Mouse (Mus musculus): ENCODE data around the gene Spata7. TPM values are rescaled to one million over a fixed set of nuclear protein-coding genes. Genes with fewer than 3 reads are reported as not detected.
A peak's percentile ranks its signal among the peaks of the same experiment; 100 is the strongest.
"Not testable (repeated sequence)": the region's sequence is repeated elsewhere in the genome, so short reads cannot be mapped to it uniquely, and the experiment has no call there.

Spata7 gene
- polyA plus RNA-seq, 1 experiment from 2014 or later, result 11.8 TPM

DNA sequence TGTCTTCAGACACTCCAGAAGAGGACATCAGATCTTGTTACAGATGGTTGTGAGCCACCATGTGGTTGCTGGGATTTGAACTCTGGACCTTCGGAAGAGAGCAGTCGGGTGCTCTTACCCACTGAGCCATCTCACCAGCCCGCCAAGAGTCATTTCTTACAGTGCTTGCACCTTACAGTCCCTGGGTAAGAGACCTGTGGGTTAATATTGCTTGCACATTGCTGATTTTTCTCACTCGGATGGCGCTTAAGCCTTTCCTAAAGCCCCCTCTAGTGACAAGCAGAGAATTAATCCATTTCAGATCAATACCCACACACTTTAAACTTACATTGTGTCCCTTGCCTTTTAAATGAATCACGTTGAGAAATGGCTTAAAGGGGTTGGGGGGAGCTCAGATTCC lies 7.0 kb upstream of the Spata7 start:
- H3K9ac ChIP-seq; H3K36me3 ChIP-seq; H3K9me3 ChIP-seq; ATAC-seq (ENCODE audit: insufficient read depth, low FRiP score, low read depth); H3K4me1 ChIP-seq; H3K4me3 ChIP-seq (replicated peaks); H3K27ac ChIP-seq; H3K4me2 ChIP-seq; H3K27me3 ChIP-seq (replicated peaks): not testable (repeated sequence)
- 46% methylated on average over 6 of the region's 6 CpGs for WGBS

DNA sequence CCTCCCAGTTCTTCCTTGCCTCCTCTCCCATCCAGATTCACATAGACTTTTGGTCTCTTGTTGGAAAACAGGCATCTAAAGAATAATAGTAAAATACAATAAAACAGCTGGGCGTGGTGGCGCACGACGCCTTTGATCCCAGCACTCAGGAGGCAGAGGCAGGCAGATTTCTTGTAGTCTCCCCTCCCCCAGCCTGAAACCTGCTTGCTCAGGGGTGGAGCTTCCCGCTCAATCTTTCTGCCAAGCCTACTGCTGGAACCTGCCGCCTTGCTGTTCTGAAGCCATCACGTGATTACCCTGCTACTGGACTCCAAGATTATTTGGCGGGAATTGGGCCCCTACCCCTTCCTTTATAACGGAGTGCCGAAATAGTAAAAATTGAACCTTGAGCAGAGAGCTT lies 4.7 kb upstream of the Spata7 start:
- not testable (repeated sequence) for H3K36me3 ChIP-seq; H3K4me1 ChIP-seq; H3K9ac ChIP-seq; H3K9me3 ChIP-seq; H3K4me3 ChIP-seq (replicated peaks); H3K4me2 ChIP-seq; H3K27me3 ChIP-seq (replicated peaks); ATAC-seq (ENCODE audit: insufficient read depth, low FRiP score, low read depth); H3K27ac ChIP-seq
- WGBS, result 90% methylated on average over 10 of the region's 10 CpGs

DNA sequence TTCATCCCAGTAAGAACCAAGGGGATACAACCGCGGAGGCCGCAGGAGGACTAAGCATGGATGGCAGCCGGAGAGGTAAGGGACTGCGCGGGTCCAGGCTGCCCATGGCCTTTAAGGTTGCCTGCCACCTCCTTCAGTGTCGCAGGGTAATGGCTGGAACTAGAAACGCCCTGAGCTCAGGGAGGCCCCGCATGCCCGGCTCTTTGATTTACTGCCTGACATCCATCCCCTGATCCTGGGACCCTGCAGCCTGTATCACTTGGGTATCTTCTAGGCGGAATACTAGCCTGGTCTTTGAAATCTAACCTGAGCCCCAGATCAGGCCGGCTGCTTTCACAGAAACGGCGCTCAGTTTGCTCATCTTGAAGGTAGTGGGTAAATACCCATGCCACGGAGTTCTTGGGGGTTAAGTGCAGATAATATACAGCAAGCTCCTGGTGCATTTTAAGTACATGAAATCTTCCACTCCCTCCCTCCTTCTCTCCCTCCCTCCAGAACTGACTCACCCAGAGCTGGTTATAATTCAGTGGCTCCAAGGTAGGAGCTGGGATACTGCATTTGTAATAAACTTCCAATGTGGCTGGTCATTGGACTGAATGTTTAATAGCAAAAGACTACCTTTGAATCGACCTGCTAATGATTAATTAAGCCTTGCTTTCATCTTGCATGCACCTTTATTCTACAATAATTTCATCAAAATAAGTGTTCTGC lies 458 bp downstream of the Spata7 start:
- H3K9ac ChIP-seq, result peak overlapping the region; percentile 39; the same call in 1 of the 2 replicates
- no peak overlapping the region for H3K27ac ChIP-seq
- peak; percentile 85 for ATAC-seq (ENCODE audit: insufficient read depth, low FRiP score, low read depth)
- no peaks in the 10 kb centered on the region for H3K9me3 ChIP-seq
- H3K4me3 ChIP-seq (replicated peaks), result peak overlapping the region; percentile 87
- H3K36me3 ChIP-seq, result no peaks in the 10 kb centered on the region
- no peaks in the 10 kb centered on the region for H3K27me3 ChIP-seq (replicated peaks)
- WGBS, result 2% methylated on average over 16 of the region's 16 CpGs
- H3K4me2 ChIP-seq, result peak overlapping the region; percentile 71
- 0 out of 2 replicates have a peak, but pooled peaks cover 3% of the 10 kb centered on the region for H3K4me1 ChIP-seq

DNA sequence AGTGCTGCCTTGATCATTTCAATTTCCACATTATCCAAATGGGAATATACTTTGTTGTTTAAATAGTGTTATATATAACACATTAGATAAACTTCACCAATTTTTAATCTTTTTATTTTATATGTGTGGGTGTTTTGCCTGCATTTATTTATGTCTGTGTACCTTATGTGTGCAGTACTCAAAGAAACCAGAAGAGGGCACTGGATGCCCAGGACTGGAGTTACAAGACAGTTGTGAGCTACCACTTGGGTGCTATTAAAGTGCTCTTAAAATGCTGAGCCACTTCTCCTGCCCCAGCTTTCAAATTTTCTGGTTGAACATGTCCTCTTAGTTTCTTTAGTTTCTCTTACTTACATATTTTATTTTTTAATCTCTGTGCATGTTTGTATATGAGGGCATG lies 16.9 kb downstream of the Spata7 start:
- Histone ChIP-seq H3K4me3 (replicated peaks) (no peak overlapping the region), H3K4me2 (no peak overlapping the region), H3K27me3 (replicated peaks) (no peaks in the 10 kb centered on the region), H3K27ac (no peak overlapping the region), H3K36me3 (no peaks in the 10 kb centered on the region), H3K9ac (no peak overlapping the region), H3K4me1 (no peaks in the 10 kb centered on the region), H3K9me3 (no peaks in the 10 kb centered on the region)
- ATAC-seq (ENCODE audit: insufficient read depth, low FRiP score, low read depth), result no peak

DNA sequence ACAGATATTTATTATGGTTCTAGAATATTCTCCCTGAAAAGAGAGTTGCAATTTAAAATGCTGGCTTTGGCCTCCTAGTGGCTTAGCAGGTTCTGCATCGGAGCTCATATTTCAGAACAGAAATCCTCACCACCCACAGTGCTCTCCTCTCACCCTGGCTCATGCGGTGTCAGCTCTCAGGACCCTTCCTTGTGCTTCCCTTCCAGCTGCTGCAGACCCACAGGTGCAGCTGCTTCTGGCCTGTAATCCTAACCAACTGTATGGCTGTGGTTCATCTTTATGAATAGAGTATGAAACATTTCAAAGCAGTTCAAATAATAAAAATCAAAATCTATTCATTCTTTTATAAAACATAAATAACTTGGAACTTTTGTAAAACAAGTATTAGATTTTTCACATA lies 28.9 kb downstream of the Spata7 start:
- H3K4me3 ChIP-seq (replicated peaks), result no peak overlapping the region
- no peaks in the 10 kb centered on the region for H3K4me1 ChIP-seq
- H3K27ac ChIP-seq, result no peak overlapping the region
- no peaks in the 10 kb centered on the region for H3K9me3 ChIP-seq
- H3K36me3 ChIP-seq, result no peaks in the 10 kb centered on the region
- H3K4me2 ChIP-seq, result no peak overlapping the region
- no peaks in the 10 kb centered on the region for H3K27me3 ChIP-seq (replicated peaks)
- ATAC-seq (ENCODE audit: insufficient read depth, low FRiP score, low read depth), result no peak
- no peak overlapping the region for H3K9ac ChIP-seq
- WGBS, result 56% methylated on average over 2 of the region's 2 CpGs

DNA sequence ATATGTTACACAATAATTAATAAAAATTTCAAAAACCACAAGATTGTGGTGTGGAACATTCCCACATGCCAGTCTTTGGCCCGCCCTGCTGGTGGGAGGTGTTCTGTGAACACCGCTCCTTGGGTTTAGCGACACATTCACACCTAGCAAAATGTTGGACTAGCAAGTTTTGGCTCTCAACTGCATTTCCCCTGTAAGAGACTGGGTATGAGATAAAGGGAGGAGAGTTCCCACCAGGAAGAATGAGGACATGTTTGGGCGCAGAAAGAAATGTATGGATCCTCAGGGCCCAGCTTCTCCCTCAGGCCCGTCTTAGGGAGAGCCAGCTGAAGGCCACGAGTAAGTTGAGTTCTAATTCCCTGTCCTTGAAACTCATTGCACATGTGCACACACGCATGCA lies 34.7 kb downstream of the Spata7 start:
- Histone ChIP-seq H3K4me2 (no peak overlapping the region), H3K4me1 (no peaks in the 10 kb centered on the region), H3K36me3 (no peaks in the 10 kb centered on the region), H3K4me3 (replicated peaks) (no peak overlapping the region), H3K9me3 (no peaks in the 10 kb centered on the region), H3K27ac (no peak overlapping the region), H3K27me3 (replicated peaks) (no peaks in the 10 kb centered on the region), H3K9ac (no peak overlapping the region)
- 88% methylated on average over 7 of the region's 7 CpGs for WGBS
- ATAC-seq (ENCODE audit: insufficient read depth, low FRiP score, low read depth), result no peak

DNA sequence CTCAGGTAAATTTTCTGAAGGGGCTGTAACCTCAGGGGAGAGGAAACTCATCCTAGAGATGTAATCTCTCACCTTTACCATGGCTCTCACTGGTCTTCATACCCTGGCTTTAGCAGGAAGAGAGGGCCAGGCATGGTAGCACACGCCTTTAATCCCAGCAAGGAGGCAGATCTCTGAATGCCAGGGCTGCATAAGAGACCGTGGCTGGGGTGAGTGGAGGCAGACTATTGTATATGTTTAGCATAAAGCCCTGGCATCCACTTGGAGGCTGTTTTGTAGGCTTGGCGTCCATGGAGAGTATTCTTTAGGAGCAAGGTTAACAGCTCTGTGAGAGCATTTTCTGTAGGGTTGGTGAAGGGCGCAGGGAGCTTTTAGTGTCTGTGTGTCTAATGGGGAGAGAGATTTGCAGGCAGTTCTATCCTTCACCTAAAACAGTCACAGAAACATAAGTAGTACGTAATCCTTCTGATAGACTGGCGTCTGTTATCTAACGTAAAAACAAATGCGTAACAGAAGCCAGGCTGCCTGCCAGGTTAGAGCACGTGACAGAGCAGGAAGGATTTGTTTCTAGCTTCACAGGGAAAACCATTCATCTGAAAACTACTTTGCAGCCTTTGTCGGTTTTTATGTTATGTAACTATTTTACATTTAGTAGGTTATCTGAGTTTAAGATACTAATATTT lies 40.3 kb downstream of the Spata7 start:
- Histone ChIP-seq H3K27me3 (replicated peaks) (no peaks in the 10 kb centered on the region), H3K9ac (no peak overlapping the region), H3K4me3 (replicated peaks) (no peak overlapping the region), H3K27ac (no peak overlapping the region), H3K9me3 (no peaks in the 10 kb centered on the region), H3K4me1 (no peaks in the 10 kb centered on the region), H3K4me2 (no peak overlapping the region), H3K36me3 (0 out of 2 replicates have a peak, but pooled peaks cover 5% of the 10 kb centered on the region)
- no peak for ATAC-seq (ENCODE audit: insufficient read depth, low FRiP score, low read depth)
- 46% methylated on average over 10 of the region's 10 CpGs for WGBS

DNA sequence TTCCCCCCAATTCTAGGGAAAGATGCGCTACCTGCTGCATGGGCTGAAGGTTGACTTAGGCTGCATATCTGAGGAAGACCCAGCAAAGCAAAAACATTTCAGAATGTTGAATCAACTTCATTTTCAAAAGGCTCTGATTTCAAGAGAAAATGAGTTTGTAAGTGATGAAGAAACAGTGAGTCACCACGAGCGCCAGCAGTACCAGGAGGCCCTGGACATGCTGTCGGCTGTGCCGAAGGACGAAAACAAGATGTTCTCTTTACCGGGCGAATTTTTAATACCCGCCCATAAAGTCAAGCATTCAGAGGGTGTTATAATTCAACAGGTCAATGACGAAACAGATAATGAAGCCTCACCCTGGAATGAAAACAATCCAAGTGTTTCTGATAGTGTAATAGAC lies 41.1 kb downstream of the Spata7 start:
- Histone ChIP-seq H3K9ac (no peak overlapping the region), H3K27me3 (replicated peaks) (no peaks in the 10 kb centered on the region), H3K4me1 (no peaks in the 10 kb centered on the region), H3K4me3 (replicated peaks) (no peak overlapping the region), H3K4me2 (no peak overlapping the region), H3K9me3 (no peaks in the 10 kb centered on the region), H3K27ac (no peak overlapping the region), H3K36me3 (0 out of 2 replicates have a peak, but pooled peaks cover 7% of the 10 kb centered on the region)
- no peak for ATAC-seq (ENCODE audit: insufficient read depth, low FRiP score, low read depth)
- 83% methylated on average over 10 of the region's 10 CpGs for WGBS

DNA sequence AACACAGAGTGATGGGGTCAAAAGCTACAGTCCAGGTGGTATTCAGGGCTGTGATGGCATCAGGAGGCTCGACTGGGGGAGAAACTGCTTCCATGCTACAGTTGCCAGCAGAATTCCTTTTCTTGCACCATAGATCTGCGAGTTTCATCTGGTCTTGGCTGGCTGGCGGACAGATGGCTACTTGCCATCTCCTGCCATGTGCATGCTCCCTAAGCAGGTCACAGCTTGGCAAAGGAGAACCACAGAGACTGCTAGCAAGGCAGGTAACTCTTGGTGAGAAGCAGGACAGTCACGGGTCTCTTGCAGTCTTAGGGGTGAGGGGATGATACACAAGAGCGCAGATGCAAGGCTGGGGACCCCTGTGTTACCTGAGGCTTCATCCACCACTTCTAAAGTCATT lies 41.9 kb downstream of the Spata7 start:
- ATAC-seq (ENCODE audit: insufficient read depth, low FRiP score, low read depth), result no peak
- Histone ChIP-seq H3K9me3 (no peaks in the 10 kb centered on the region), H3K4me3 (replicated peaks) (no peak overlapping the region), H3K27ac (no peak overlapping the region), H3K4me2 (no peak overlapping the region), H3K9ac (no peak overlapping the region), H3K27me3 (replicated peaks) (no peaks in the 10 kb centered on the region), H3K36me3 (0 out of 2 replicates have a peak, but pooled peaks cover 7% of the 10 kb centered on the region), H3K4me1 (no peaks in the 10 kb centered on the region)
- WGBS, result 82% methylated on average over 5 of the region's 5 CpGs

DNA sequence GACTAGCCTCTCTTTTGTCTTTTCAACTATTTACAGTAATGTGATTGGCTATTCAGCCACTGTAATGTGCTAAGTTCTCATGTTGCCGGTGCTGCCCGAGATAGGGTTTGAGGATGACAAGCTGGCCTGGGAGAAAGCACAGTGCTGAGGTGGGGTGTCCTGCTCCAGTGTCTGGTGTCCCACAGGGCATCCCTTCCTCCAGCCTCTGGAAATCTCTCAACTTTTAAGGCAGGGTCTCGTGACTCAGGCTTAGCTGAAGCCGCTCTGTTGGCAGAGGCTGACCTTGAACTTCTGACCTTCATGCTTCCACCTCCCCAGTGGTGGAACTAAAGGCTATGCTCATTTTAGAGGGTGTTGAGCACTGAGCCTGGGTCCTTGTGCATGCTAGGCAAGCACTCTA lies 42.5 kb downstream of the Spata7 start:
- WGBS, result 76% methylated on average over 4 of the region's 4 CpGs

DNA sequence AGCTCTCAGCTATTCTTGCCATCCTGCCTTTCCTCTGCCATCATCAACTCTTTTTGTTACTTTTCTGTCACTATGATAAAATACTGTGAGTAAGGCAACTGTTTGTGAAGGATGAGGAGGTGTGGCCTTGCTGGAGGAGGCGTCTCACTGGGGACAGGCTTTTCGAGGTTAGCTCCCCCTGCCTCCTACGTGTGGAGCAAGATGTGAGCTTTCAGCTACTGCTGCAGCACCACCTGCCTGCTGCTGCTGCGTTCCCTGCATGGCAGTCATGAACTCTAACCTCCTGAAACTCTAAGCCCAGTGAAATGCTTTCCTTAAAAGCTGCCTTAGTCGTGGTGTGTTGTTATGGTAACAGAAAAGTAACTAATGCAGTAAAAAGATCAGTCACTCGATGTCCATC lies 45.9 kb downstream of the Spata7 start:
- no peak overlapping the region for H3K27ac ChIP-seq
- H3K9me3 ChIP-seq, result no peaks in the 10 kb centered on the region
- H3K4me3 ChIP-seq (replicated peaks), result no peak overlapping the region
- no peak overlapping the region for H3K4me2 ChIP-seq
- 63% methylated on average over 6 of the region's 6 CpGs for WGBS
- no peaks in the 10 kb centered on the region for H3K27me3 ChIP-seq (replicated peaks)
- H3K9ac ChIP-seq, result no peak overlapping the region
- no peaks in the 10 kb centered on the region for H3K4me1 ChIP-seq
- ATAC-seq (ENCODE audit: insufficient read depth, low FRiP score, low read depth), result no peak
- H3K36me3 ChIP-seq, result peaks cover 16% of the 10 kb centered on the region

More for the DNA sequence above, 42.5 kb downstream of the Spata7 start:
- no peaks in the 10 kb centered on the region for H3K27me3 ChIP-seq (replicated peaks)
- H3K9ac ChIP-seq, result no peak overlapping the region
- no peak for ATAC-seq (ENCODE audit: insufficient read depth, low FRiP score, low read depth)
- no peaks in the 10 kb centered on the region for H3K9me3 ChIP-seq
- H3K4me2 ChIP-seq, result no peak overlapping the region
- no peak overlapping the region for H3K27ac ChIP-seq
- H3K4me3 ChIP-seq (replicated peaks), result no peak overlapping the region
- H3K36me3 ChIP-seq, result 0 out of 2 replicates have a peak, but pooled peaks cover 7% of the 10 kb centered on the region
- H3K4me1 ChIP-seq, result no peaks in the 10 kb centered on the region

DNA sequence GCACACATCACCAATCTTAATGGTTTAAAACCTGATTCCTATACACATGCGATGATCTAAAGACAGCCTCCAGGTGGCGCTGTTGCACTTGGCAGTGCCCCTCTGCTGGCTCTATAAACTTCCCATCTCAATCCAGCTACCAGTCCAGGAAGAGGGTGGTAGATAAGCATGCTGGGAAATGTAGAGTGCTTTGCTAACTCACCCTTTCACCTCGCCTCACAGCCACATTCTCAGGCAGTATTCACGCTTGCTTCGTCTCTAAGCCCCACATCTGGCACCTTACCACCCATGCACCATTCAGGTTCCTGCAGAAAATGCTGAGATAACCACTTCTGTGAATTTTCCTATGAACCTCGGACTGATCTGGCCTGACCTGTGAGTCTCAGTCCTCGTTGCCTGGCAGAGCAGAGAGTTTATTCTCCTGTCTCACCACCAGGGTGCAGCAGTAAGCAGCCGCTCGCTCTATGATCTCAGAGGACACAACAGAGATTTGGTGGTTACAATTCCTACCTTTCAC lies 46.7 kb downstream of the Spata7 start:
- no peaks in the 10 kb centered on the region for H3K9me3 ChIP-seq
- peaks cover 17% of the 10 kb centered on the region for H3K36me3 ChIP-seq
- WGBS, result 18% methylated on average over 9 of the region's 9 CpGs
- H3K9ac ChIP-seq, result no peak overlapping the region
- H3K4me1 ChIP-seq, result no peaks in the 10 kb centered on the region
- H3K4me3 ChIP-seq (replicated peaks), result peak overlapping the region; percentile 28; the same call in 1 of the 2 replicates
- no peak overlapping the region for H3K27ac ChIP-seq
- ATAC-seq (ENCODE audit: insufficient read depth, low FRiP score, low read depth), result peak; percentile 85
- H3K27me3 ChIP-seq (replicated peaks), result no peaks in the 10 kb centered on the region
- H3K4me2 ChIP-seq, result peak overlapping the region; percentile 46
